Mouse (Mus musculus) midbrain, embryonic 16.5 days (tissue): ENCODE results near the gene Zfyve21. TPM values are rescaled to one million over a fixed set of nuclear protein-coding genes. Genes with fewer than 3 reads are reported as not detected.
A peak's percentile ranks its signal among the peaks of the same experiment; 100 is the strongest.

Source experiments
- ATAC-seq: fragments of 200-750 bp; cut with Nextera tagmentation; 2 replicates; pipeline ENCODE4 v1.8.0; 2017; ENCODE audit warnings: moderate TSS enrichment
- H3K27ac ChIP-seq: fragments of 300-500 bp; sonication (generic); 2 replicates; pipeline ENCODE4 v1.5.1; 2014; ENCODE audit warnings: mild to moderate bottlenecking, low read length, mixed read lengths
- H3K27me3 ChIP-seq: fragments of 300-500 bp; sonication (generic); 2 replicates; pipeline ENCODE4 v1.6.1; 2014; ENCODE audit warnings: low read depth, low read length, mixed read lengths; ENCODE audit not compliant: control insufficient read depth, insufficient read depth
- H3K36me3 ChIP-seq: fragments of 300-500 bp; sonication (generic); 2 replicates; pipeline ENCODE4 v1.6.1; 2014; ENCODE audit warnings: mild to moderate bottlenecking, low read length, moderate library complexity, mixed read lengths; ENCODE audit not compliant: control insufficient read depth, insufficient read depth
- H3K4me1 ChIP-seq: fragments of 300-500 bp; sonication (generic); 2 replicates; pipeline ENCODE4 v1.6.1; 2014; ENCODE audit warnings: mild to moderate bottlenecking, low read length, mixed read lengths; ENCODE audit not compliant: control insufficient read depth, insufficient read depth
- H3K4me2 ChIP-seq: fragments of 300-500 bp; sonication (generic); 2 replicates; pipeline ENCODE4 v1.6.1; 2014; ENCODE audit warnings: mild to moderate bottlenecking, low read length, mixed read lengths
- H3K4me3 ChIP-seq: fragments of 300-500 bp; sonication (generic); 2 replicates; pipeline ENCODE4 v1.5.1; 2014; ENCODE audit warnings: low read depth, mild to moderate bottlenecking, low read length, moderate library complexity, mixed read lengths
- H3K9ac ChIP-seq: fragments of 300-500 bp; sonication (generic); 2 replicates; pipeline ENCODE4 v1.6.1; 2014; ENCODE audit warnings: low read depth, low read length, mixed read lengths
- H3K9me3 ChIP-seq: fragments of 300-500 bp; sonication (generic); replicated peaks from 2 replicates; pipeline ENCODE4 v1.6.1; 2014; ENCODE audit warnings: mild to moderate bottlenecking, low read length, mixed read lengths; ENCODE audit not compliant: control insufficient read depth, poor library complexity, severe bottlenecking
- WGBS: fragments of 180-500 bp; shearing (Covaris S2); extraction: QIAGEN DNeasy Blood & Tissue Kit; methylation state at CpG from one replicate; pipeline ENCODE4 v1.1.7; 2014; 5-methylcytosine and 5-hydroxymethylcytosine counted together
- polyA plus RNA-seq: library from polyadenylated mRNA; unstranded; fragments of >200 nt; fragmentation: Nextera tagmentation; extraction: Ambion mirVana; gene quantifications from 2 replicates; pipeline ENCODE4 v1.2.1, GENCODE M21; 2015

Zfyve21 gene
- polyA plus RNA-seq, 1 experiment from 2014 or later = 35.1 TPM

- H3K4me3 ChIP-seq = no peak overlapping the region
- H3K4me1 ChIP-seq = no peaks in the 10 kb centered on the region
- H3K27ac ChIP-seq = no peak overlapping the region
- H3K36me3 ChIP-seq = peaks cover 78% of the 10 kb centered on the region
- WGBS = 92% methylated on average over 13 of the region's 13 CpGs
- H3K9ac ChIP-seq = no peak overlapping the region
- no peaks in the 10 kb centered on the region for H3K27me3 ChIP-seq
- ATAC-seq = no peak
- H3K4me2 ChIP-seq = no peak overlapping the region
- no peaks in the 10 kb centered on the region for H3K9me3 ChIP-seq
Observed at GRCm38 (mm10) chr12:111777919-111778318, 36.1 kb upstream of the Zfyve21 start.

DNA sequence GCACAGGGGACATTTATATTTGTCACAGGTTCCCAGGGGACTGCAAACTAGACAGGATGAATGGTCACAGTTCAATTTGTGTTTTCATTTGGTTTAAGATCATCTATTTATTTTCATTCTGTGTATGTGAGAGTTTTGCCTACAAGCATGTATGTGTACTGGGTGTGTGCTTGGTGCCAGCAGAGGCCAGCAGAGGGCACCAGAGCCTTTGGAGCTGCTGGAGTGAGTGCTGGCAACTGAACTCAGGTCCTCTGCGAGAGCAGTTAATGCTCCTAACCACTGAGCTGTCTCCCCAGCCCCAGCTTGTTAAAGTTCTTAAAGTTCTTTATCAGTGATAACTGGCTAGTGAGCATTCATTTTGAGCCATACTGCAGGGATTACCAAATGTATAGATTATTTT, 34.4 kb upstream of the Zfyve21 start:
- Histone ChIP-seq H3K9me3 (no peaks in the 10 kb centered on the region), H3K9ac (no peak overlapping the region), H3K4me2 (no peak overlapping the region), H3K27me3 (no peaks in the 10 kb centered on the region), H3K4me1 (no peaks in the 10 kb centered on the region), H3K4me3 (no peak overlapping the region), H3K36me3 (peaks cover 75% of the 10 kb centered on the region), H3K27ac (no peak overlapping the region)
- no peak for ATAC-seq
- 100% methylated on average over 1 of the region's 1 CpGs for WGBS

DNA sequence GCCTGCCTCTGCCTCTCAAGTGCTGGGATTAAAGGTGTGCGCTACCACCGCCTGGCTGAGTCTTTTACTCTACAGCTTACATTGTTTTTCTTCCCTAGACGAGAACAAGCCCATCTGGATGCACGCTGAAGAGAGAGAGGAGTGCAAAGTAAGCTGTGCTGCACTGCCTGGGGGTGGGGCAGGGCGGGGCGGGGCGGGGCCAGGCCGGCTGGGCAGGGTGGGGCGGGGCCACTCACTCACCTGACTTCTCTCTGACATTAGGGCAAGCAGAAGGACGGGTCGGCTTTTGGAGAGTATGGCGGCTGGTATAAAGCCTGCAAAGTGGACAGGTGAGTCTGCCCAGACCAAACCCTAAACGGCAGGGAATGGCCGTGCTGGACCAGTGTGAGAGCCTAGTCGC, 28.8 kb upstream of the Zfyve21 start:
- no peak overlapping the region for H3K4me2 ChIP-seq
- no peaks in the 10 kb centered on the region for H3K4me1 ChIP-seq
- H3K9me3 ChIP-seq = no peaks in the 10 kb centered on the region
- no peaks in the 10 kb centered on the region for H3K27me3 ChIP-seq
- H3K4me3 ChIP-seq = no peak overlapping the region
- no peak for ATAC-seq
- H3K9ac ChIP-seq = no peak overlapping the region
- H3K36me3 ChIP-seq = peaks cover 65% of the 10 kb centered on the region
- 79% methylated on average over 14 of the region's 15 CpGs for WGBS
- H3K27ac ChIP-seq = no peak overlapping the region

GRCm38 (mm10) chr12:111787015-111787414, 27.0 kb upstream of the Zfyve21 start:
- no peak for ATAC-seq
- WGBS = 95% methylated on average over 6 of the region's 6 CpGs
- H3K9ac ChIP-seq = no peak overlapping the region
- no peaks in the 10 kb centered on the region for H3K9me3 ChIP-seq
- H3K36me3 ChIP-seq = peaks cover 59% of the 10 kb centered on the region
- H3K27ac ChIP-seq = no peak overlapping the region
- no peaks in the 10 kb centered on the region for H3K27me3 ChIP-seq
- no peak overlapping the region for H3K4me3 ChIP-seq
- H3K4me1 ChIP-seq = no peaks in the 10 kb centered on the region; the same call in 1 of the 2 replicates
- no peak overlapping the region for H3K4me2 ChIP-seq

- H3K9me3 ChIP-seq = no peaks in the 10 kb centered on the region
- WGBS = 94% methylated on average over 5 of the region's 5 CpGs
- no peaks in the 10 kb centered on the region; the same call in 1 of the 2 replicates for H3K4me1 ChIP-seq
- H3K27me3 ChIP-seq = no peaks in the 10 kb centered on the region
- peaks cover 59% of the 10 kb centered on the region for H3K36me3 ChIP-seq
- H3K4me2 ChIP-seq = no peak overlapping the region
- no peak overlapping the region for H3K4me3 ChIP-seq
- no peak overlapping the region for H3K9ac ChIP-seq
- no peak overlapping the region for H3K27ac ChIP-seq
- no peak for ATAC-seq
Observed at GRCm38 (mm10) chr12:111790090-111790489, 23.9 kb upstream of the Zfyve21 start.

- Histone ChIP-seq H3K9ac (no peak overlapping the region), H3K4me3 (no peak overlapping the region), H3K27ac (no peak overlapping the region), H3K4me1 (no peaks in the 10 kb centered on the region; the same call in 1 of the 2 replicates), H3K9me3 (no peaks in the 10 kb centered on the region), H3K36me3 (peaks cover 60% of the 10 kb centered on the region), H3K27me3 (no peaks in the 10 kb centered on the region), H3K4me2 (no peak overlapping the region)
- no peak for ATAC-seq
- WGBS = 91% methylated on average over 7 of the region's 7 CpGs
Observed at GRCm38 (mm10) chr12:111790631-111791030, 23.3 kb upstream of the Zfyve21 start.

GRCm38 (mm10) chr12:111791474-111792104, 22.4 kb upstream of the Zfyve21 start:
- ATAC-seq = no peak
- H3K36me3 ChIP-seq = peaks cover 52% of the 10 kb centered on the region
- H3K4me3 ChIP-seq = no peak overlapping the region
- no peak overlapping the region for H3K9ac ChIP-seq
- H3K27me3 ChIP-seq = no peaks in the 10 kb centered on the region
- WGBS = 74% methylated on average over 13 of the region's 13 CpGs
- 0 out of 2 replicates have a peak overlapping the region, but pooled peaks have one; percentile 1 for H3K27ac ChIP-seq
- no peaks in the 10 kb centered on the region; the same call in 1 of the 2 replicates for H3K4me1 ChIP-seq
- no peaks in the 10 kb centered on the region for H3K9me3 ChIP-seq
- H3K4me2 ChIP-seq = no peak overlapping the region

- H3K4me3 ChIP-seq = no peak overlapping the region
- H3K4me1 ChIP-seq = no peaks in the 10 kb centered on the region; the same call in 1 of the 2 replicates
- no peaks in the 10 kb centered on the region for H3K9me3 ChIP-seq
- H3K4me2 ChIP-seq = no peak overlapping the region
- no peak overlapping the region for H3K27ac ChIP-seq
- 91% methylated on average over 22 of the region's 22 CpGs for WGBS
- no peak for ATAC-seq
- peaks cover 33% of the 10 kb centered on the region for H3K36me3 ChIP-seq
- no peak overlapping the region for H3K9ac ChIP-seq
- H3K27me3 ChIP-seq = no peaks in the 10 kb centered on the region
Observed at GRCm38 (mm10) chr12:111794102-111794501, 19.9 kb upstream of the Zfyve21 start.

DNA sequence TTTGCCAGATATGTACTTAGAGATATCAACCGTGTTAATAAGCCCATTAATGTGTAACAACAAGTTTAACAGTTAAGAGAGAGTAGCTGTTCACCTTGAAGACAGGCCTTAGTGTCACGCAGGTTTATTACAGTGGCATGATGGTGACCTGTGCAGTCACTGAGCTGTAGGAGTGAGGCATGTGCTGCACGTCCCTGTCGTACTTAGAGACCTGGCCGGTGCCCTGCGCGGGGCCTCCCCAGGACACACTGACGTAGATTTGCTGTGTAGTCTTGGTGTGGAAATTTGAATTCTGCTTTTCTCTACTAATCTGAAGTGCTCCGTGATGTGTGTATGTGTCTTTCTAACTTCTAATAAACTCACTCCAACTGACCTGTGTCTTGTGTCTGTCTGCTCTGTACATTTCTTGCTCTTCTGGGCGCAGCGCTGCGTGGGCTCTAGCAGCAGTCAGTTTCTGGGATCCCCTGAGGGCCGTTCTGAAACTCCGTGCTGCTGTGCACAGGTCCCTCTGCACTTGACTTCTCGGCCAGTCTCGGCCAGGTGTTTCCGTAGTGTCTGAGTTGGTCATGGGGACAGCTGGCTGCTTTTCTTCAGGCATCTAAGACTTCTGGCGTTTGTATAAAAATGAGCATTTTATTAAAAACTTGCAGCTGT, 19.3 kb upstream of the Zfyve21 start:
- Histone ChIP-seq H3K9me3 (no peaks in the 10 kb centered on the region), H3K4me3 (no peak overlapping the region), H3K9ac (no peak overlapping the region), H3K4me1 (no peaks in the 10 kb centered on the region; the same call in 1 of the 2 replicates), H3K27me3 (no peaks in the 10 kb centered on the region), H3K27ac (no peak overlapping the region), H3K4me2 (no peak overlapping the region), H3K36me3 (peaks cover 31% of the 10 kb centered on the region)
- WGBS = 93% methylated on average over 18 of the region's 18 CpGs
- ATAC-seq = no peak
